Mouse (Mus musculus) adipocyte (in vitro differentiated cells): ENCODE measurements around the gene Pmfbp1.

Experiments
- DNase-seq: peaks from one replicate; pipeline ENCODE4 v3.0.0-alpha.2; 2016; ENCODE audit warnings: low spot score

The Pmfbp1 gene

GRCm38 (mm10) chr8:109499009-109499717 lies 5.3 kb downstream of the Pmfbp1 start:
- no peak for DNase-seq

GRCm38 (mm10) chr8:109503566-109503965 lies 9.7 kb downstream of the Pmfbp1 start:
- no peak for DNase-seq

DNA sequence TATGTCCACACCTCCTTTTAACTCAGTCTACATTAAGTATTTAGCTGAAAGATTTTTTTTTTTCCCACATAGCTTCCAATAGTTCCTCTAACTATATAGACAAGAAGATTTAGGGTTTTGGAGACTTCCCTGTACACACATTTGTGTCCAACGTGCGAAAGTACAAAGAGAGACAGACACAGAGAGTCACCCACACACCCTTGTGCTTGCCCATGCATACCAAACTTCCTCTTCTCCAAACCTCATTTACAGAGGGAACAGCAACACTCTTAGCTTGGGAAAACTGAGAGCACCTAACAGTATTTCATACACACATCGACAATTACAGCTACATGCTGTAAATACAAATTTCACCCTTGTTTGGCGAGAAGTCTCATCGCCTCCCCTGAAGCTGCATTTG lies 11.7 kb downstream of the Pmfbp1 start:
- no peak for DNase-seq

- DNase-seq: no peak
These were observed 30.2 kb downstream of the Pmfbp1 start for GRCm38 (mm10) chr8:109524008-109524407.

GRCm38 (mm10) chr8:109535140-109535990 lies 41.5 kb downstream of the Pmfbp1 start:
- DNase-seq: peak; percentile 41

- DNase-seq: peak; percentile 77
These were observed 42.9 kb downstream of the Pmfbp1 start for GRCm38 (mm10) chr8:109536703-109537102.

DNA sequence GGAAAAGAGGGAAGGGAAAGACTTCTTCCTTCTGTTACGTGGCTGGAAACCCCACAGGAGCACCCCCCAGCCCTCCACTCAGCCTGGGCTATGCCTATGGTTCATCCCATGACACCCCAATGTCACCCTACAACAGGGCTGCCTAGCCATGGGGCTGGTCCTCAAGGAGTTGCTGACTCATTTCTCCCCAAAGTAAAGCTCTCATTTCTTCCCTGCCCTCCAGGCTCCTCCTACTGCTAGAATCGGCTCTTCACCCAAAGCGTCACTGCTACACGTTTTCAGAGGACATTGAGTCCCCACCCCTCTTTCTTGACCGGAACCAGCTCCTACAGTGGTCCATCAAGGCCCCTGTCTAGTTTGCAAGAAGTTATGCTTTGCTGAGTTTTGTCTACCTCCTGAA lies 48.3 kb downstream of the Pmfbp1 start:
- DNase-seq: no peak

- no peak for DNase-seq
These were observed 49.1 kb downstream of the Pmfbp1 start for GRCm38 (mm10) chr8:109542748-109543519.

GRCm38 (mm10) chr8:109544049-109544448 lies 50.2 kb downstream of the Pmfbp1 start:
- no peak for DNase-seq

GRCm38 (mm10) chr8:109551663-109552062 lies 57.8 kb downstream of the Pmfbp1 start:
- no peak for DNase-seq

DNA sequence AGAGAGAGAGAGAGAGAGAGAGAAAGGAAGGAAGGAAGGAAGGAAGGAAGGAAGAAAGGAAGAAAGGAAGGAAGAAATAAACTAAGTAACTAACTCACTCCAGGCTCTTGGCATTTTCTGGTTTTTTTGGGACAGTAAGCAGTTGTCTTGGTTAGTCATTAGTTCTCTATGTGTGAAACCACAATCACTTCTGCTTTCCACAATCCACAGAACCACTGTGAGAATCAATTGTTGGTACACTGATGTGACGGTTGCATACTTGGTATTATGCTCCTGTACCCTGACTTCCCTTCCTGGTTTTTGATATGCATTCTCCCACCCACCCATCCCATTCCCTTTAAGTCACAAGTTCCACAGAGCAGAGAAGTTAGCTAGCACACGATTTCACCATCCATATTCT lies 70.1 kb downstream of the Pmfbp1 start:
- DNase-seq: no peak

GRCm38 (mm10) chr8:109564766-109565165 lies 70.9 kb downstream of the Pmfbp1 start:
- no peak for DNase-seq

DNA sequence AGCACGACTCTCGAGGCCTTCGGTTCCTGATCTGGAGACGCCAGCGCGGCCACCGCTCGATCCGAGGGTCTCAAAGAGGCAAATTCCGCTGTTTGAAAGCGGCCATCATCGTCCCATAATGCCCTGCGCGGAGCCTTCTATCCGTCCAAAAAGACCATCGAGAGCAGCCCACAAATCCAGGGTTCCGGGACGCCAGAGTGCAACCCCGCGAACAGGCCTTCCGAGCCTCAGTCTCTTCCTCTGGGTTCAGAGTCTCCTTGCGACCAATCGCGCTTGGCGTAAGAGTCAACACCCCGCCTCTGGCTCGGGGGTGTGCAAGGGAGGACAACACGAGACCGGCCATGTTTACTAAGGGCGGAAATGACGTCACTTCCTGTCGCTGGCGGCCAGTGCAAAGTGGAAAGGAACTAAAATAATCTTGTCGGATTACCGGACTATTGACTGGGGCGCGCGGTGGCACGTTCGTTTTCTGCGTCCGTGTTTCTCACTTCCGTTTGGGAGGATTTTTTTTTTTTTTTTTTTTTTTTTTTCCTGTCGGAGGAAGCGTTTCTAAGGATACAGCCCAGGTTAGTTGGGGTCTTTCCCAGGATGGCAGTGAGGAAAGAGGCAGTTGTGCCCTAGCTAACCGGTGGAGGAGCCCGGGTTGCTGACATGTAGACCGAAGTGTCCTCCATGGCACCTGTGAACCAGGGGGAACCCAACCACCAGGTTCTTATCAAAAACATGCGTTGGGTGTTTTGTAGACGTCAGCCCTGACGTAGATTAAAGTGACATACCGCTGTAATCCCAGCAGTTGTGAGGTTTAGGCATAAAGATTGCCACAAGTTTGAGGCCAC lies 71.9 kb downstream of the Pmfbp1 start, which contains the start of the genes Dhx38 and Txnl4b:
Gene Dhx38 (minus strand): TSS at position 364 of the 836 bp plus-strand sequence.
Gene Txnl4b (plus strand): TSS at position 395 of the 836 bp plus-strand sequence.
- peak; percentile 100 for DNase-seq

GRCm38 (mm10) chr8:109571139-109571538 lies 77.3 kb downstream of the Pmfbp1 start:
- DNase-seq: no peak

- no peak for DNase-seq
These were observed 82.5 kb downstream of the Pmfbp1 start for GRCm38 (mm10) chr8:109576311-109576710.

- peak; percentile 81 for DNase-seq
These were observed 85.1 kb downstream of the Pmfbp1 start, which contains the start of gene Hp for GRCm38 (mm10) chr8:109578900-109579301. Gene Hp (minus strand): TSS chr8:109579172.

DNA sequence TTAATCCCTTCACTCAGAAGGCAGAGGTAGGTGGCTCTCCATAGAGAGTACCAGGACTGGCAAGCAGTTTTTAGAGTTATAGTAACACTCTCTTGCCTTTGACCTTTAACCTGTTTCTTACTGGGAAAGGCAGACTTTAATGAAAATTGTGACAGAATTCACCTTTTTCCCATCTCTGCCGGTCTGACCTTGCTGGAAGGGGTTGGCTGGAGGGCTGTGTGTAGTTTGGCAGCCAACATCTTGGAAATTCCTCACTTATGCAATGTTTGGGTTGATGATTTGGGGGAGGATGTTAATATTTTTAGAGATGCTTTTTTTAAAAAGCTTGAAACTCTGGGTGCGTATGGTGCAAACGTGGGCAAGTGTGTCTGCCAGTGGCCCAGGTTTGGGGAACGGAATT lies 90.5 kb downstream of the Pmfbp1 start:
- peak; percentile 45 for DNase-seq

- no peak for DNase-seq
These were observed 91.0 kb downstream of the Pmfbp1 start for GRCm38 (mm10) chr8:109584830-109585229.

GRCm38 (mm10) chr8:109585652-109586051 lies 91.8 kb downstream of the Pmfbp1 start:
- peak; percentile 59 for DNase-seq

DNA sequence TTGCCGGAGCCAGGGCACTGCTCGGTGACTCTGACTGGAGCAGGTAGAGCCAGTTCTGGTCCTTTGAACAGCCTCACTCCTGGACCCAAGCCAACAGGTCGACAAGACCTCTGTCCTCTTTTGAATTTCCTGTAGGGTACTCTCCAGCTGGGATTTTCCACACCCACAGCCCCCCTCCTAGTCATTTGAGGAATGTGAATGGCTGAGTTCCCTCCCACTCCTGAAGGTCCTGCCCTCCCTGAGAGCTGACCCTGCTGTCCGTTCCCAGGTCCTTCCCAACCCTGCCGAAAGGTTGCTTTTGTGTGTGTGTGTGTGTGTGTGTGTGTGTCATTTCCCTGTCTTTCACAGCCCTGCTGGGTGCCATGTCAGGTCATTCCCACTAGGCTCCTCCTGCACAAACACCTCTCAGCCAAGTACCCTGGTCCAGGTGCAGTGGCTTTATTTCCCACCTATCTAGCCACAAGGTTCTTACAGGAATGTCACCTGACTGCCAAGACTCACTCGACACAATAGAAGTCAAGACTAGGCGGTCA lies 93.2 kb downstream of the Pmfbp1 start:
- DNase-seq: no peak

DNA sequence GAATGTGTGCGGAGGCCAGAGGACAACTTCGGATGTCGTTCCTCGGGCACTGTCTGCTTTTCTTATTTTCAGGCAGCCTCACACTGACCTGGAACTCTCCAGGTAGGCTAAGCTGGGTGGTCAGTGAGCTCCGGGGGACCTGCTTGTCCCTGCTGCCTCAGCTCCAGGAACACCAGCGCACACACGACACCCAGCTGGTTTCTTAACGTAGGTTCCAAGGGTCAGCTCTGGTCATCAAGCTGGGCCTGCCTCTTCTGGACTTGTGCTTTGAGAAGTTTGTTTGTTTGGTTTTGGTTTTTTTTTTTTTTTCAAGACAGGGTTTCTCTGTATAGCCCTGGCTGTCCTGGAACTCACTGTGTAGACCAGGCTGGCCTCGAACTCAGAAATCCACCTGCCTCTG lies 97.1 kb downstream of the Pmfbp1 start:
- DNase-seq: no peak
